ENCODE assay signal across 26 mouse cellular contexts in the genomic region with DNA sequence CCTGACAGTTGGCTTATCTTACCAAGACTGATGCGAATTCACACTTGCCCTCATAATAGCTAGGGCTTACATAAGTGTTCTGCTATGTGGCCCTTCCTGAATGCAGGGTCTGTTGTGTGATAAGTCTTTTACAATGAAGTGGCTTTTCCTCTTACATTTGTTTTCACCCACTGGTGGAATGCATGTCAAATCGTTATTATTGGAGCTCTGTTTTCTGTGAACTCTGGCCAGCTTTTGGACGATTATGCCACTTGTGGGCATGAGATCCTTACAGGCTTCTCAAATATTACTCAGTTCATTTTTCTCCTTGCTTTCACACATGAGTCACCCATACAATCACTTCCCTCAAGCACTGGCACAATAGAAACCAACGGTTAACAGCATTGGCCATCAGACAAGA.
DNase-seq lines count a peak whose midpoint lies in the region; ATAC-seq and TF ChIP-seq lines count a peak whose summit lies in the region.
"Had no signal": no experiment of that assay in that cellular context is flagged by ENCODE, and none has a peak within 500 bp of the region (broad histone marks: within the 10 kb centered on the region; RNA-seq: fewer than 3 reads in every experiment).

No protein-coding gene starts in this region.

- no peaks in the 10 kb centered on the region for H3K36me3 ChIP-seq in lung, postnatal 0 days (ENCODE audit: insufficient read depth, low read length)
- no peaks in the 10 kb centered on the region for H3K36me3 ChIP-seq in forebrain, embryonic 14.5 days (ENCODE audit: control insufficient read depth, insufficient read depth, low read length)
- H3K36me3 ChIP-seq: embryonic facial prominence, embryonic 15.5 days; G1E; heart, embryonic 15.5 days; stomach, embryonic 15.5 days had no signal

- H3K27me3 ChIP-seq in lung, postnatal 0 days (replicated peaks; ENCODE audit: insufficient read depth, low read length) = no peaks in the 10 kb centered on the region
- H3K27me3 ChIP-seq in forebrain, embryonic 14.5 days (replicated peaks; ENCODE audit: control insufficient read depth, insufficient read depth, low read length) = no peaks in the 10 kb centered on the region
- H3K27me3 ChIP-seq: embryonic facial prominence, embryonic 15.5 days; heart, embryonic 15.5 days; stomach, embryonic 15.5 days had no signal

- no peak for TF ChIP-seq CTCF in lung, postnatal 0 days (IDR thresholded peaks at IDR 0.05)

- DNase-seq in lung, postnatal 0 days (ENCODE audit: low spot score) = peak; percentile 6
- DNase-seq in lung, postnatal 14 days = no peak
- DNase-seq in Muller cell, postnatal 12 days (ENCODE audit: inconsistent ontology term) = peak; percentile 94
- no peak for DNase-seq in kidney, adult 11 months
- no peak for DNase-seq in kidney, postnatal 4 days
- DNase-seq in forebrain, embryonic 14.5 days (ENCODE audit: low spot score) = no peak
- DNase-seq: adrenal gland, postnatal 25 days; cerebellum, adult 11-12 months; gastrocnemius, postnatal 10 days; heart, adult 2 months; heart, postnatal 4 days; kidney, adult 18-20 months; kidney, postnatal 10 days; layer of hippocampus, postnatal 36 days; lung, adult 2 months; lung, postnatal 4 days; right cerebral cortex, postnatal 25 days; thymus, adult 18-20 months; thymus, postnatal 4 days had no signal

- no peak for ATAC-seq in lung, postnatal 0 days
- peak; percentile 71 for ATAC-seq in granulocyte monocyte progenitor cell, adult 5-6 weeks (replicated peaks; ENCODE audit: poor library complexity, severe bottlenecking)
- ATAC-seq in forebrain, embryonic 14.5 days = no peak
- ATAC-seq: midbrain, embryonic 16.5 days had no signal

- no peak overlapping the region for H3K27ac ChIP-seq in lung, postnatal 0 days (ENCODE audit: low read length)
- no peak overlapping the region for H3K27ac ChIP-seq in forebrain, embryonic 14.5 days (ENCODE audit: low read depth, low read length)
- H3K27ac ChIP-seq: embryonic facial prominence, embryonic 15.5 days; heart, adult 2 months; heart, embryonic 15.5 days; layer of hippocampus, adult 2 months; stomach, embryonic 15.5 days had no signal

- WGBS in lung, postnatal 0 days = 25% methylated on average over 4 of the region's 4 CpGs
- 37% methylated on average over 4 of the region's 4 CpGs for WGBS in forebrain, embryonic 14.5 days

- H3K9ac ChIP-seq in lung, postnatal 0 days (replicated peaks; ENCODE audit: low read depth) = no peak overlapping the region
- no peak overlapping the region for H3K9ac ChIP-seq in forebrain, embryonic 14.5 days (ENCODE audit: low read length)
- H3K9ac ChIP-seq: embryonic facial prominence, embryonic 15.5 days; heart, embryonic 15.5 days; stomach, embryonic 15.5 days had no signal

- H3K9me3 ChIP-seq in lung, postnatal 0 days (ENCODE audit: low read length) = no peaks in the 10 kb centered on the region
- no peaks in the 10 kb centered on the region for H3K9me3 ChIP-seq in forebrain, embryonic 14.5 days (replicated peaks; ENCODE audit: control insufficient read depth, low read length)
- H3K9me3 ChIP-seq: embryonic facial prominence, embryonic 15.5 days; G1E; heart, embryonic 15.5 days; stomach, embryonic 15.5 days had no signal

- no peaks in the 10 kb centered on the region for H3K4me1 ChIP-seq in lung, postnatal 0 days (ENCODE audit: insufficient read depth, low read depth, low read length)
- no peaks in the 10 kb centered on the region for H3K4me1 ChIP-seq in forebrain, embryonic 14.5 days (ENCODE audit: control insufficient read depth, insufficient read depth, low read length)
- H3K4me1 ChIP-seq: embryonic facial prominence, embryonic 15.5 days; stomach, embryonic 15.5 days had no signal

- H3K4me3 ChIP-seq in lung, postnatal 0 days (ENCODE audit: low read depth, low read length) = no peak overlapping the region
- no peak overlapping the region for H3K4me3 ChIP-seq in forebrain, embryonic 14.5 days (ENCODE audit: low read depth, low read length)
- H3K4me3 ChIP-seq: embryonic facial prominence, embryonic 15.5 days; heart, adult 2 months; heart, embryonic 15.5 days; layer of hippocampus, adult 2 months; stomach, embryonic 15.5 days had no signal

- no peak overlapping the region for H3K4me2 ChIP-seq in lung, postnatal 0 days (replicated peaks; ENCODE audit: low read depth, low read length)
- H3K4me2 ChIP-seq in forebrain, embryonic 14.5 days (ENCODE audit: low read length) = no peak overlapping the region
- H3K4me2 ChIP-seq: embryonic facial prominence, embryonic 15.5 days; heart, embryonic 15.5 days; stomach, embryonic 15.5 days had no signal

- TF ChIP-seq EP300 in lung, postnatal 0 days (IDR thresholded peaks at IDR 0.05) = no peak

Comparison
In these comparisons a context has a peak if more than half of its experiments do, and no peak if none do; other contexts are left out.
1. DNase-seq: peak in lung, postnatal 0 days (single experiment) and Muller cell, postnatal 12 days (single experiment); none in lung, postnatal 14 days (single experiment), kidney, adult 11 months (single experiment), kidney, postnatal 4 days (0 of 2) and forebrain, embryonic 14.5 days (single experiment).